Mouse (Mus musculus) liver, postnatal 0 days (tissue): ENCODE results near the gene Plcd4. TPM values are rescaled to one million over a fixed set of nuclear protein-coding genes. Genes with fewer than 3 reads are reported as not detected.

Experiments used
- ATAC-seq: fragments of 200-750 bp; cut with Nextera tagmentation; 2 replicates; pipeline ENCODE4 v1.8.0; 2017; ENCODE audit warnings: mild to moderate bottlenecking, moderate library complexity
- DNase-seq: peaks from one replicate; pipeline ENCODE4 v3.0.0-alpha.2; 2016
- H3K27ac ChIP-seq: fragments of 300-500 bp; sonication (generic); 2 replicates; pipeline ENCODE4 v1.5.1; 2014; ENCODE audit warnings: antibody characterized with exemption, moderate library complexity, mild to moderate bottlenecking, low read depth
- H3K27me3 ChIP-seq: fragments of 300-500 bp; sonication (generic); 2 replicates; pipeline ENCODE4 v1.6.1; 2014; ENCODE audit warnings: low read length, control low read depth, mixed read lengths; ENCODE audit not compliant: insufficient read depth
- H3K36me3 ChIP-seq: fragments of 300-500 bp; sonication (generic); replicated peaks from 2 replicates; pipeline ENCODE4 v1.6.1; 2014; ENCODE audit warnings: mild to moderate bottlenecking, control low read depth, low read length, moderate library complexity, mixed read lengths; ENCODE audit not compliant: insufficient read depth
- H3K4me1 ChIP-seq: fragments of 300-500 bp; sonication (generic); 2 replicates; pipeline ENCODE4 v1.6.1; 2014; ENCODE audit warnings: antibody characterized with exemption, mild to moderate bottlenecking, control low read depth; ENCODE audit not compliant: insufficient read depth
- H3K4me2 ChIP-seq: fragments of 300-500 bp; sonication (generic); 2 replicates; pipeline ENCODE4 v1.6.1; 2014; ENCODE audit warnings: low read depth, mild to moderate bottlenecking, low read length, moderate library complexity, mixed read lengths
- H3K4me3 ChIP-seq: fragments of 300-500 bp; sonication (generic); 2 replicates; pipeline ENCODE4 v1.5.1; 2014; ENCODE audit warnings: low read depth, low read length
- H3K9ac ChIP-seq: fragments of 300-500 bp; sonication (generic); replicated peaks from 2 replicates; pipeline ENCODE4 v1.6.1; 2014; ENCODE audit warnings: mild to moderate bottlenecking, moderate library complexity
- H3K9me3 ChIP-seq: fragments of 300-500 bp; sonication (generic); 2 replicates; pipeline ENCODE4 v1.6.1; 2016; ENCODE audit warnings: mild to moderate bottlenecking, control low read depth, low read length, mixed read lengths
- CTCF ChIP-seq: sonication (generic); IDR thresholded peaks from 2 replicates; pipeline ENCODE4 v1.5.1; 2016; ENCODE audit warnings: antibody characterized with exemption, low read depth
- EP300 ChIP-seq: IDR thresholded peaks from 2 replicates; pipeline ENCODE4 v1.6.1; 2016; ENCODE audit warnings: antibody characterized with exemption, low read depth, mild to moderate bottlenecking
- whole genome bisulfite sequencing: fragments of 180-500 bp; shearing (Covaris S2); extraction: QIAGEN DNeasy Blood & Tissue Kit; methylation state at CpG from one replicate; pipeline ENCODE4 v1.1.7; 2014; ENCODE audit not compliant: insufficient replicate concordance; 5-methylcytosine and 5-hydroxymethylcytosine counted together
- microRNA-seq: library from miRNA; unstranded; fragments of <30 nt; microRNA quantifications from one replicate; pipeline ENCODE4, GENCODE M21; 2016
- polyA plus RNA-seq: library from polyadenylated mRNA; unstranded; fragments of >200 nt; fragmentation: Nextera tagmentation; extraction: Ambion mirVana; gene quantifications from 2 replicates; pipeline ENCODE4 v1.2.1, GENCODE M21; 2015

Gene Plcd4
- polyA plus RNA-seq, 1 experiment from 2014 or later = 0.20 TPM

GRCm38 (mm10) chr1:74587773-74588445 lies 45.2 kb downstream of the Plcd4 start, which contains the start of the genes Zfp142 and Bcs1l:
Zfp142 (minus strand) TSS chr1:74588246.
Bcs1l (plus strand) TSS chr1:74588289.
- peak; percentile 98 for DNase-seq
- peak within 1 kb of the TSS; percentile 64 for H3K9ac ChIP-seq
- H3K4me1 ChIP-seq = peaks cover 15% of the 10 kb centered on the region
- peak; percentile 97 for ATAC-seq
- H3K27me3 ChIP-seq = no peaks in the 10 kb centered on the region
- WGBS = under 1% methylated on average over 37 of the region's 48 CpGs
- TF ChIP-seq EP300 = peak; percentile 65; the same call in 1 of the 2 replicates
- TF ChIP-seq CTCF = peak; percentile 39; the same call in 1 of the 2 replicates
- H3K4me2 ChIP-seq = peak within 1 kb of the TSS; percentile 77
- H3K9me3 ChIP-seq = no peaks in the 10 kb centered on the region
- H3K27ac ChIP-seq = peak within 1 kb of the TSS; percentile 79
- H3K36me3 ChIP-seq = peaks cover 32% of the 10 kb centered on the region
- peak within 1 kb of the TSS; percentile 73 for H3K4me3 ChIP-seq

GRCm38 (mm10) chr1:74594434-74594833 lies 51.7 kb downstream of the Plcd4 start:
- DNase-seq (no peak), ATAC-seq (no peak)
- Histone ChIP-seq H3K4me2 (peak overlapping the region; percentile 18; the same call in 1 of the 2 replicates), H3K9me3 (no peaks in the 10 kb centered on the region), H3K4me3 (no peak overlapping the region), H3K27ac (0 out of 2 replicates have a peak overlapping the region, but pooled peaks have one; percentile 51), H3K9ac (no peak overlapping the region), H3K36me3 (peaks cover 69% of the 10 kb centered on the region), H3K27me3 (no peaks in the 10 kb centered on the region), H3K4me1 (no peaks in the 10 kb centered on the region)
- TF ChIP-seq EP300 = no peak
- no peak for TF ChIP-seq CTCF
- 40% methylated on average over 8 of the region's 8 CpGs for WGBS

GRCm38 (mm10) chr1:74600501-74601266 lies 58.0 kb downstream of the Plcd4 start:
- no peak for DNase-seq
- ATAC-seq = peak; percentile 62
- Histone ChIP-seq H3K9ac (peak overlapping the region; percentile 78), H3K4me3 (peak overlapping the region; percentile 79), H3K36me3 (peaks cover 20% of the 10 kb centered on the region), H3K9me3 (no peaks in the 10 kb centered on the region), H3K27ac (peak overlapping the region; percentile 36), H3K27me3 (no peaks in the 10 kb centered on the region), H3K4me2 (peak overlapping the region; percentile 84), H3K4me1 (peaks cover 10% of the 10 kb centered on the region; the same call in 1 of the 2 replicates)
- TF ChIP-seq CTCF (no peak), EP300 (no peak)
- 8% methylated on average over 24 of the region's 26 CpGs for WGBS

DNA sequence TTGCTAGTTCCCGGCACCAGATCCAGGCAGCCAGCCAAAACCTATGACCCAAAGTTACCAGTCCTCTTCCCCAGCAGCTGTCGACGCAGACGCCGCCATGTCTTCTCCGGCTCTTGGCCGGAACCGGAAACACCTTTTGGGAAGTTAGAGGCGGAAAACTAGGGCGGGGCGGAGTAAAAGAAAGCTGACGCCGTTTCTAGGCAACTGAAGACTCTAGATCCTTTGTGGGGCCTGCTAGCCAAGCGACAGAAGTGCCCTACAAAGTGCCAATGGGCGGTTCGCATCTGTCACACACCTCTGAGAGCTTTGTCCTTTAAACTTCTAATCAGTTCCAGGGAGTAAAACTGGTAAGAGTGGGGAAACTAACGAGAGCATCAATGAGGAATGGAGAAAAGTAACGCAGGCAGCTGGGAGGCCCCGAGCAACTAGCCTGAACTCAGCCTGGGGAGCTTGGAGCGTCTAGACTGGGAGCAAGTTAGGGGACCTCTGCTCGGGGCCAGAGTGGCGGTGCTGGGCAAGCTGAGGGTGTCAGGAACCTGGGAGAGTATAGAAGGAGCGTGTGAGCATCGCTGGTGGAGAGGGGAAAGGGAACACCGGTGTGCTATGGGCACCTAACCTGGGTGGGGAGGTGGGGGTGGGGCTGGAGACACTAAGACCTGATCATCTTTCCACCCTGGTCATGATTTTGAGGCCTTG lies 58.7 kb downstream of the Plcd4 start, which contains the start of the genes Rnf25 and Stk36:
Gene Rnf25, minus strand, starts transcription at position 131 of the 696 bp plus-strand sequence.
Gene Stk36, plus strand, starts transcription at position 179 of the 696 bp plus-strand sequence.
- Histone ChIP-seq H3K9ac (peak within 1 kb of the TSS; percentile 78), H3K9me3 (no peaks in the 10 kb centered on the region), H3K4me3 (peak within 1 kb of the TSS; percentile 79), H3K4me2 (peak within 1 kb of the TSS; percentile 84), H3K36me3 (peaks cover 16% of the 10 kb centered on the region), H3K4me1 (peaks cover 10% of the 10 kb centered on the region; the same call in 1 of the 2 replicates), H3K27me3 (no peaks in the 10 kb centered on the region), H3K27ac (peak within 1 kb of the TSS; percentile 36)
- 18% methylated on average over 25 of the region's 25 CpGs for WGBS
- DNase-seq = peak; percentile 83
- peak; percentile 91 for ATAC-seq
- TF ChIP-seq EP300 = no peak
- TF ChIP-seq CTCF = no peak

Small RNA genes lying within 50 kb of the gene (microRNA-seq; reads per million reads assigned to microRNA genes)
- not detected for gene Gm25035

Other genes starting within 250 kb of the Plcd4 start
- 18.5 and 18.7 TPM in 2 replicates for gene Tmbim1, start 237.3 kb upstream of the Plcd4 start, polyA plus RNA-seq
- gene Catip, start 180.8 kb upstream of the Plcd4 start, polyA plus RNA-seq = 0.11 TPM in 1 of 2 replicates, not detected in the other
- 12.8 and 15.1 TPM in 2 replicates for gene Slc11a1, start 167.7 kb upstream of the Plcd4 start, polyA plus RNA-seq
- gene Ctdsp1, start 151.4 kb upstream of the Plcd4 start, polyA plus RNA-seq = 40.0 and 40.4 TPM in 2 replicates
- 0.13 and 0.19 TPM in 2 replicates for gene Vil1, start 133.5 kb upstream of the Plcd4 start, polyA plus RNA-seq
- gene Cnot9, start 36.8 kb upstream of the Plcd4 start, polyA plus RNA-seq = 23.2 and 23.3 TPM in 2 replicates
- 4.9 and 5.4 TPM in 2 replicates for gene Usp37, start 1.4 kb downstream of the Plcd4 start, polyA plus RNA-seq
- gene Zfp142, start 45.4 kb downstream of the Plcd4 start, polyA plus RNA-seq = 0.77 and 1.1 TPM in 2 replicates
- gene Bcs1l, start 45.4 kb downstream of the Plcd4 start, polyA plus RNA-seq = 5.2 and 5.8 TPM in 2 replicates
- 10.8 and 11.1 TPM in 2 replicates for gene Rnf25, start 58.5 kb downstream of the Plcd4 start, polyA plus RNA-seq
- gene Stk36, start 58.6 kb downstream of the Plcd4 start, polyA plus RNA-seq = 0.30 and 0.32 TPM in 2 replicates
- 2.4 and 2.5 TPM in 2 replicates for gene Ttll4, start 118.9 kb downstream of the Plcd4 start, polyA plus RNA-seq
- gene Cyp27a1, start 170.7 kb downstream of the Plcd4 start, polyA plus RNA-seq = 30.0 and 31.5 TPM in 2 replicates
- 0.04 and 0.11 TPM in 2 replicates for gene Prkag3, start 206.3 kb downstream of the Plcd4 start, polyA plus RNA-seq
- 0.07 and 0.12 TPM in 2 replicates for gene Wnt6, start 229.0 kb downstream of the Plcd4 start, polyA plus RNA-seq
- 0.09 and 0.18 TPM in 2 replicates for gene Wnt10a, start 248.6 kb downstream of the Plcd4 start, polyA plus RNA-seq